Mouse (Mus musculus) lung, postnatal 0 days (tissue): ENCODE results near the gene Clptm1l. TPM values are rescaled to one million over a fixed set of nuclear protein-coding genes. Genes with fewer than 3 reads are reported as not detected.
A peak's percentile ranks its signal among the peaks of the same experiment; 100 is the strongest.

ENCODE experiments used
- ATAC-seq: fragments of 200-750 bp; cut with Nextera tagmentation; 2 replicates; pipeline ENCODE4 v1.8.0; 2017; ENCODE audit warnings: moderate library complexity
- DNase-seq: peaks from one replicate; pipeline ENCODE4 v3.0.0-alpha.2; 2016; ENCODE audit warnings: low spot score
- H3K27ac ChIP-seq: fragments of 300-500 bp; sonication (generic); 2 replicates; pipeline ENCODE4 v1.5.1; 2014; ENCODE audit warnings: antibody characterized with exemption, mild to moderate bottlenecking, low read length, mixed read lengths
- H3K27me3 ChIP-seq: fragments of 300-500 bp; sonication (generic); replicated peaks from 2 replicates; pipeline ENCODE4 v1.6.1; 2014; ENCODE audit warnings: low read length, mixed read lengths; ENCODE audit not compliant: insufficient read depth
- H3K36me3 ChIP-seq: fragments of 300-500 bp; sonication (generic); 2 replicates; pipeline ENCODE4 v1.6.1; 2014; ENCODE audit warnings: low read length, mixed read lengths; ENCODE audit not compliant: insufficient read depth
- H3K4me1 ChIP-seq: fragments of 300-500 bp; sonication (generic); 2 replicates; pipeline ENCODE4 v1.6.1; 2014; ENCODE audit warnings: antibody characterized with exemption, low read depth, low read length, mixed read lengths; ENCODE audit not compliant: insufficient read depth
- H3K4me2 ChIP-seq: fragments of 300-500 bp; sonication (generic); replicated peaks from 2 replicates; pipeline ENCODE4 v1.6.1; 2014; ENCODE audit warnings: low read depth, mild to moderate bottlenecking, low read length, moderate library complexity, mixed read lengths
- H3K4me3 ChIP-seq: fragments of 300-500 bp; sonication (generic); 2 replicates; pipeline ENCODE4 v1.5.1; 2014; ENCODE audit warnings: low read depth, low read length
- H3K9ac ChIP-seq: fragments of 300-500 bp; sonication (generic); replicated peaks from 2 replicates; pipeline ENCODE4 v1.6.1; 2014; ENCODE audit warnings: low read depth, mild to moderate bottlenecking
- H3K9me3 ChIP-seq: fragments of 300-500 bp; sonication (generic); 2 replicates; pipeline ENCODE4 v1.6.1; 2016; ENCODE audit warnings: low read length, mixed read lengths
- CTCF ChIP-seq: IDR thresholded peaks from 2 replicates; pipeline ENCODE4 v1.5.1; 2016; ENCODE audit warnings: antibody characterized with exemption, mild to moderate bottlenecking
- EP300 ChIP-seq: IDR thresholded peaks from 2 replicates; pipeline ENCODE4 v1.6.1; 2016; ENCODE audit warnings: antibody characterized with exemption, mild to moderate bottlenecking, control low read depth
- WGBS: fragments of 180-500 bp; shearing (Covaris S2); extraction: QIAGEN DNeasy Blood & Tissue Kit; methylation state at CpG from one replicate; pipeline ENCODE4 v1.1.7; 2014; 5-methylcytosine and 5-hydroxymethylcytosine counted together
- polyA plus RNA-seq: library from polyadenylated mRNA; unstranded; fragments of >200 nt; fragmentation: Nextera tagmentation; extraction: Ambion mirVana; gene quantifications from 2 replicates; pipeline ENCODE4 v1.2.1, GENCODE M21; 2015

The Clptm1l gene
- polyA plus RNA-seq, 1 experiment from 2014 or later = 100 TPM

DNA sequence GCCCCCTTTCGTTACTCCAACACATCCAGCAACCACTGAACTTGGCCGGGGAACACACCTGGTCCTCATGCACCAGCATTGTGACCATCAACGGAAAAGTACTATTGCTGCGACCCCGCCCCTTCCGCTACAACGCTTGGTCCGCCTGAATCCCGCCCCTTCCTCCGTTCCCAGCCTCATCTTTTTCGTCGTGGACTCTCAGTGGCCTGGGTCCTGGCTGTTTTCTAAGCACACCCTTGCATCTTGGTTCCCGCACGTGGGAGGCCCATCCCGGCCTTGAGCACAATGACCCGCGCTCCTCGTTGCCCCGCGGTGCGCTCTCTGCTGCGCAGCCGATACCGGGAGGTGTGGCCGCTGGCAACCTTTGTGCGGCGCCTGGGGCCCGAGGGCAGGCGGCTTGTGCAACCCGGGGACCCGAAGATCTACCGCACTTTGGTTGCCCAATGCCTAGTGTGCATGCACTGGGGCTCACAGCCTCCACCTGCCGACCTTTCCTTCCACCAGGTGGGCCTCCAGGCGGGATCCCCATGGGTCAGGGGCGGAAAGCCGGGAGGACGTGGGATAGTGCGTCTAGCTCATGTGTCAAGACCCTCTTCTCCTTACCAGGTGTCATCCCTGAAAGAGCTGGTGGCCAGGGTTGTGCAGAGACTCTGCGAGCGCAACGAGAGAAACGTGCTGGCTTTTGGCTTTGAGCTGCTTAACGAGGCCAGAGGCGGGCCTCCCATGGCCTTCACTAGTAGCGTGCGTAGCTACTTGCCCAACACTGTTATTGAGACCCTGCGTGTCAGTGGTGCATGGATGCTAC, 23.1 kb downstream of the Clptm1l start, which contains the start of gene Tert:
Gene Tert, plus strand, starts transcription at position 167 of the 805 bp plus-strand sequence.
- ATAC-seq (peak; percentile 85), DNase-seq (peak; percentile 64)
- WGBS = 10% methylated on average over 47 of the region's 47 CpGs
- peak within 1 kb of the TSS; percentile 26; the same call in 1 of the 2 replicates for H3K9ac ChIP-seq
- H3K4me1 ChIP-seq = peaks cover 4% of the 10 kb centered on the region; the same call in 1 of the 2 replicates
- no peaks in the 10 kb centered on the region for H3K9me3 ChIP-seq
- no peaks in the 10 kb centered on the region for H3K27me3 ChIP-seq
- no peak within 1 kb of the TSS for H3K27ac ChIP-seq
- peak within 1 kb of the TSS; percentile 46 for H3K4me3 ChIP-seq
- H3K4me2 ChIP-seq = peak within 1 kb of the TSS; percentile 83
- TF ChIP-seq CTCF (peak; percentile 61), EP300 (no peak)
- H3K36me3 ChIP-seq = no peaks in the 10 kb centered on the region

DNA sequence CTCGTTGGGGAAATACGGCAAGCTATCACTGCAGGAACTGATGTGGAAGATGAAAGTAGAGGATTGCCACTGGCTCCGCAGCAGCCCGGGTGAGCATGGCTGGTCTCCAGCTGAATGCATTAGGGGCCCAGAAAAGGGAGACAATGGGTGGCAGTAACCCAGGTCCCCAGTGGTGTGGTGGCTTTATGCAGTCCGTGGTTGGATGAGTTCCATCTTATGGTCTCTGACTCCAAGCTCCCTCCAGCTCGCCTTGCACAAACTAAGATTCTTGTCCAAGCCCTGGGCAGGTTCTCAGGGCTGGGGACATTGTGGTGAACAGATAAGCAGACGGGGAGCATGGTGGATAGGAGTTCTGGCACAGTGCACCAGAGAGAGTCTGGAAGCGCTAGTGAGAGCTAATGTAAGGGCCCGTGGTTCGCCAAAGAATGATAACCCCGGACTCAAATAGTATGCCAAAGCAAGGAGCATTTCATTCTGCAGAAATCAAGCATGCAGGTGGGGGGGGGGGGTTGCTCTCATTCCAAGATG, 24.8 kb downstream of the Clptm1l start:
- no peaks in the 10 kb centered on the region for H3K27me3 ChIP-seq
- no peak overlapping the region for H3K27ac ChIP-seq
- H3K9ac ChIP-seq = no peak overlapping the region
- H3K4me2 ChIP-seq = no peak overlapping the region
- ATAC-seq (no peak), DNase-seq (no peak)
- 81% methylated on average over 11 of the region's 11 CpGs for whole genome bisulfite sequencing
- no peaks in the 10 kb centered on the region for H3K9me3 ChIP-seq
- no peak overlapping the region for H3K4me3 ChIP-seq
- peaks cover 4% of the 10 kb centered on the region; the same call in 1 of the 2 replicates for H3K4me1 ChIP-seq
- no peaks in the 10 kb centered on the region for H3K36me3 ChIP-seq
- TF ChIP-seq CTCF (no peak), EP300 (no peak)

DNA sequence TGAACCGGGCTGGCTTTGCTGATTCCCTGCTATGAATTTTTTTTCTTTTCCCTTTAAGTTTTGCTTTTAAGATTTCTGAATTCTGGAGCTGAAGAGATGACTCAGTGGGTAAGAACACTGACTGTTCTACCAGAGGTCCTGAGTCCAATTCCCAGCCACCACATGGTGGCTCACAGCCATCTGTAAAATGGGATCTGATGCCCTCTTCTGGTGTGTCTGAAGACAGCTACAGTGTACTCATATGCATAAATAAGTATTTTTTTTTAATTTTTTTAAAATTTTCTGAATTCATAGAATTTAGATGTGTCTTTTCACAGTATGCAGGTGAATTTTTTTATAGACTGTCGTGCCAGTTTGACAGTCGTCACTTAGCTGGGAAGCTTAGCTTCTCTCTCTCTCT, 28.0 kb downstream of the Clptm1l start:
- Histone ChIP-seq H3K27ac (no peak overlapping the region), H3K9ac (no peak overlapping the region), H3K4me3 (no peak overlapping the region), H3K4me1 (peaks cover 4% of the 10 kb centered on the region; the same call in 1 of the 2 replicates), H3K36me3 (no peaks in the 10 kb centered on the region), H3K9me3 (no peaks in the 10 kb centered on the region), H3K4me2 (no peak overlapping the region), H3K27me3 (no peaks in the 10 kb centered on the region)
- DNase-seq (no peak), ATAC-seq (no peak)
- 93% methylated on average over 3 of the region's 3 CpGs for WGBS
- TF ChIP-seq EP300 = no peak

DNA sequence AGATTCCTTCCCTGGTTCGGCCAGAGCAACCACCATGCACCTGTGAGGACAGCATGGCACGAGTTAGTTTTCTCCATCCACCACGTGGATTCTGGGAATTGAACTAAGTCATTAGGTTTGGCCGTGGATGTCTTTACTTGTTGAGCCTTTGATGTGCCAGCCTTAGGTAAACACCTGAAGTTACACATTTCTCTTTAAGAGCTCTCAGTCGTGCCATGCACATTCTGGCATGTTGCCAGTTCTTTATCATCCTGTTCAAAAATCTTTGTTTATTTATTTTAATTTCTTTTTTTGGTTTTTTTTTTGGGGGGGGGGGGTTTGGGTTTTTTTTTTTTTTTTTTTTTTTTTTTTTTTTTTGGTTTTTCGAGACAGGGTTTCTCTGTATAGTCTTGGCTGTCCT, 34.0 kb downstream of the Clptm1l start:
- Histone ChIP-seq H3K27me3 (no peaks in the 10 kb centered on the region), H3K9ac (no peak overlapping the region), H3K36me3 (no peaks in the 10 kb centered on the region), H3K9me3 (no peaks in the 10 kb centered on the region), H3K4me2 (no peak overlapping the region), H3K4me3 (no peak overlapping the region), H3K4me1 (no peaks in the 10 kb centered on the region), H3K27ac (no peak overlapping the region)
- 44% methylated on average over 5 of the region's 6 CpGs for WGBS
- peak; percentile 55 for DNase-seq
- TF ChIP-seq CTCF (no peak), EP300 (no peak)
- ATAC-seq = peak; percentile 21; the same call in 1 of the 2 replicates

DNA sequence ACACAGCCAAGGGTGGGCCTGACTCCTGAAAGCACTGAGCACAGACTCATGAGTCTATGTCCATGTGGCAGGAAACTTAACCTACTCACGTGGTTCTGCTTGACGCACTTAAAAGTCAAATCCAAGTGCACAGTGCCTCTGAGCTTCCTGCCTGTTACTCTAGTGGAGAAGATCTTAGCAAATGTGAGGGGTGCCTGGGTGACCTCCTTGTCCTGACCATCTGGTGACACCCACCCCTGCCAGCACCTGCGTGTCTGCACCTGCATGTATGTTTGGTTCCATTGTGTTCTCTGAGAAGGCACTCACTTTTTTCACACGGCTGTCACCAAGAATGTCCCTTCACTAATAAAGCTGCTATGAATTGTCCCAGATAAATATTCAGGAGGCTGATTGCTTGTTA, 37.5 kb downstream of the Clptm1l start:
- no peaks in the 10 kb centered on the region for H3K27me3 ChIP-seq
- DNase-seq (no peak), ATAC-seq (no peak)
- 85% methylated on average over 4 of the region's 4 CpGs for WGBS
- H3K36me3 ChIP-seq = no peaks in the 10 kb centered on the region
- H3K9ac ChIP-seq = no peak overlapping the region
- no peaks in the 10 kb centered on the region for H3K4me1 ChIP-seq
- H3K4me3 ChIP-seq = no peak overlapping the region
- H3K27ac ChIP-seq = no peak overlapping the region
- TF ChIP-seq EP300 (no peak), CTCF (no peak)
- H3K4me2 ChIP-seq = no peak overlapping the region
- no peaks in the 10 kb centered on the region for H3K9me3 ChIP-seq

DNA sequence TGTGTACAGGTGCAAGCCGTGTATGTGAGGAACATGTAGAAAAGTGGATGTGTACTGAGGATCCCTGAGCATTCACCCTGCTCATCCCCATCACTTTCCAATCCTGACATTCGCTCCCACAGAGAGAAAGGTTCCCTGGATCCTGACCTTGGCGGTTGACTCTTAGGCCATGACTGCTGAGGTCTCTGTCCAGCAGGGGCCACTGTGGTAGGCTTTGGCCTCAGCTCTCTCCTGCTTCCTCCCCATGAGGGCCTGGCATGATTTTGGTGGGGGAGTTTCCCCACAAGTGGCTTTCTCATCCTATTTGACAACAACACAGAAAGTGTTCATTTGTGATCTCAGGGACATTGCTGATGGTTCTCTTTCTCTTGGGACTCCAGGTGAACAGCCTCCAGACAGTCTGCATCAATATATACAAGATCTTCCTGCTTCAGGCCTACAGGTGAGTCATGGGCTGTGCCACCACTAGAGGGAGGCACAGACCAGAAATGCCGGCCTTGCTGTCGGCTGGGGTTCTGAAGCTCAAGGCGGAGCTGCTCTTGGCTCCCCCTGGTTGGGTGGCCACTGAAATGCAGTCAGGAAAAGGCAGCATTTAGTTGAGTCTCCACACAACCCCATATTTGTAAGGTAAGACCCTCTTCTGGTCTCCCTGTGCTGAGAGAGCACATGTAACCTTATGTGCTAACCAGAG, 42.7 kb downstream of the Clptm1l start:
- WGBS = 39% methylated on average over 6 of the region's 6 CpGs
- no peak overlapping the region for H3K4me3 ChIP-seq
- TF ChIP-seq EP300 (no peak), CTCF (peak; percentile 86)
- H3K36me3 ChIP-seq = no peaks in the 10 kb centered on the region
- H3K27ac ChIP-seq = no peak overlapping the region
- H3K4me1 ChIP-seq = no peaks in the 10 kb centered on the region
- ATAC-seq = peak; percentile 67
- no peak overlapping the region for H3K4me2 ChIP-seq
- H3K9me3 ChIP-seq = no peaks in the 10 kb centered on the region
- no peaks in the 10 kb centered on the region for H3K27me3 ChIP-seq
- no peak overlapping the region for H3K9ac ChIP-seq
- DNase-seq = peak; percentile 61
